Mouse (Mus musculus) bone marrow, adult 2 months (tissue): Measurements from ENCODE around the gene Gm6408. TPM values are rescaled to one million over a fixed set of nuclear protein-coding genes. Genes with fewer than 3 reads are reported as not detected.

Experiments
- polyA plus RNA-seq: library from polyadenylated mRNA; stranded (reverse); fragments of >200 nt; gene quantifications from 2 replicates; pipeline ENCODE4 v1.2.4, GENCODE M21; 2011; ENCODE audit warnings: low replicate concordance; ENCODE audit not compliant: missing spikeins, insufficient read depth, insufficient read length

Gm6408 gene
- polyA plus RNA-seq, 1 experiment, result not detected

Other genes starting within 250 kb of the Gm6408 start
- gene Wasf3, start 97.0 kb upstream of the Gm6408 start, polyA plus RNA-seq, result 0.18 and 0.67 TPM in 2 replicates
- not detected in 2 replicates for gene Gm6370, start 9.4 kb downstream of the Gm6408 start, polyA plus RNA-seq
- gene 4930449I24Rik, start 20.4 kb downstream of the Gm6408 start, polyA plus RNA-seq, result not detected in 2 replicates
- not detected in 2 replicates for gene Gm3402, start 32.2 kb downstream of the Gm6408 start, polyA plus RNA-seq
- gene Gm3404, start 43.8 kb downstream of the Gm6408 start, polyA plus RNA-seq, result not detected in 2 replicates
- not detected in 2 replicates for gene Gm3409, start 55.7 kb downstream of the Gm6408 start, polyA plus RNA-seq
- not detected in 2 replicates for gene Gm3415, start 74.2 kb downstream of the Gm6408 start, polyA plus RNA-seq
- 0.66 and 1.0 TPM in 2 replicates for gene Gpr12, start 103.3 kb downstream of the Gm6408 start, polyA plus RNA-seq